Mouse (Mus musculus): ENCODE measurements around the gene Flnb.

Gene Flnb

DNA sequence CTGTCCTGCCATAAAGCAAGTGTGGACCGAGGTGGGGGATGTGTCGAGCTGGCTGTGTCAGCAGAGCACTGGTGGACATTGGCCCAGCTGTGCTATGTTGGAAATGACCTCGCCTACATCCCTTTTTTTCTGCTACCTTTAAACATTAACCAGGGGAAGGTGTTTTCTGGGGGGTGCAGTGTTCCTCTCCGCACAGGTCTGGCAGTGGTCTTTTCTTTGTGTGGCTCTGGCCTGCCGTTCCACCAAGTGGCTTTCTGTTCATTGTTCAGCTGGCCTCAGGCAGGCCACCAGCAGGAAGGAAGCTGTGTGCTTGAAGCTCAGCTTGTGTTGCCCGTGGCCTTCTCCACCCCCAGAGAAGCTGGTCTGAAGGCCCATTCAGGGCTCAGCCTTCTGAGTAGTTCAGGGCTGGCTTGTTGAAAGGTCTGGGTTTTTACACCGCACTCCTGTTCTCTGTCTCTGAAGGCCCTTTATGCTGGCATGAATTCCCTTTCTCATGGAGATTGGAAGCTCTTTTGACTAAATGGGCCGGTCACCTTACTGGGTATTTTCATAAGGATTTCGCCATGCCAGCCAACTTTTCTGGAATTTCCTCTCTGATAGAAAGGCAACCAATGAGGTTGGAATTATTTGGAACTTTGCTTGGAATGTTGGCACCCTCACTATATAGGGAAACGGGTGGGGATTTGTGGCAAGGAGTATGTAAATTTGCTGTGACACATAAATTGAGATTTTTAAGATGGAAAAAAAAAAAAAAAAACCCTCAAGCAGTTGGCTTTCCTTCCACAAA lies 8.6 kb downstream of the Flnb start:
- DNase-seq (ENCODE audit: low spot score): no peak

- DNase-seq (ENCODE audit: low spot score): no peak
Measured at GRCm38 (mm10) chr14:7829181-7829580, 11.4 kb downstream of the Flnb start.

- no peak for DNase-seq (ENCODE audit: low spot score)
Measured at GRCm38 (mm10) chr14:7831770-7832439, 14.1 kb downstream of the Flnb start.

- DNase-seq (ENCODE audit: low spot score): no peak
Measured at GRCm38 (mm10) chr14:7832440-7832783, 14.7 kb downstream of the Flnb start.

GRCm38 (mm10) chr14:7833458-7833857 lies 15.7 kb downstream of the Flnb start:
- DNase-seq (ENCODE audit: low spot score): no peak

DNA sequence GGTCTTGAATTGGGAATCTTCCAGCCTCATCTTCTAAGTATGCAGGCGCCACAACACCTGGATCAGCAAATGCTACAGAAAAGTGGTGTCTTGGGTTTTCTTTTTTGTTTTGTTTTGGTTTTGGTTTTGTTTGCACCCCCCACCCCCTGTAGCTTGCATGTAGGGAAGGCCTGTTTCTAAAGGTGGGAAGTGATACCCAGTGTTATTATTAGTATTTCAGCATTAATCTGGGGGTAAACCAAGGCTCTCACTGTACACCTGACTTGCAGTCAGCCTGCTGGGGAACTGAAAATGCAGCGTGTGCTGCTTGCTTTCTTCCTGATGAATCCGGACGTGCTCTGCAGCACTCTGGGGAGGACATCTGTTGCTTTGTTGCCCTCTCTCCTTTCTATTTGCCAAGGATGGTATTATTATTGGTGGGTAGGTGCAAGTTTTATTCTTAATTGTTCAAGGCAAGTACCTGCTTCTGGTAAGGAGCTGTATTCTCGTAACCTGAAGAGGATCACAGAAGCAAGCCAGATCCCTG lies 20.9 kb downstream of the Flnb start:
- DNase-seq (ENCODE audit: low spot score): no peak

DNA sequence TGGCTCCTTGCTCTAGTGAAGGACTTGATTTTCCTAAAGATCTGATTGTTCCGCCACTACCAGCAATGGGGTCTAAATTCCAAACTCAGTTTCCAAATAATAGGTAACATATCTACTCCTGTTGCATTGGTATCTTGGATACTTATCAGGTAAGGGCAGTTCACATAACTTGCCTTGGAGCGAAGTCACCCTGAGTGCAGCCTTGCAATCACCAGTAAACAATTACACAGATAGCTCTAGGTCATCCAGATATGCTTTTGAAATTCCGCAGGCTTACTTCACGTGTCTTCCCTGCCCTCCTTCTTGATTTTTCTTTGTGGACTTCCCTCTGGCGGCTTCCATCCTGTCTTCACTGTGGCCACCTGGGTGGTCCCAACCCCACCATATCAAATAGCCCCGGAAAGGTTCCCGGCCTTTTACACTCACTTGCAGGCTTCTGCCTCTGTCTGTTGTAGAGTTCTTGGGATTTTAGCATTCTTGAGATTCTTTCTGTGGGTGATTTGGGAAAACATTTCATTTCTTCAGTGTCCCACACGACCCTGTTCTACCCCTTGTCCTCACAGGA lies 22.3 kb downstream of the Flnb start:
- DNase-seq (ENCODE audit: low spot score): no peak

DNA sequence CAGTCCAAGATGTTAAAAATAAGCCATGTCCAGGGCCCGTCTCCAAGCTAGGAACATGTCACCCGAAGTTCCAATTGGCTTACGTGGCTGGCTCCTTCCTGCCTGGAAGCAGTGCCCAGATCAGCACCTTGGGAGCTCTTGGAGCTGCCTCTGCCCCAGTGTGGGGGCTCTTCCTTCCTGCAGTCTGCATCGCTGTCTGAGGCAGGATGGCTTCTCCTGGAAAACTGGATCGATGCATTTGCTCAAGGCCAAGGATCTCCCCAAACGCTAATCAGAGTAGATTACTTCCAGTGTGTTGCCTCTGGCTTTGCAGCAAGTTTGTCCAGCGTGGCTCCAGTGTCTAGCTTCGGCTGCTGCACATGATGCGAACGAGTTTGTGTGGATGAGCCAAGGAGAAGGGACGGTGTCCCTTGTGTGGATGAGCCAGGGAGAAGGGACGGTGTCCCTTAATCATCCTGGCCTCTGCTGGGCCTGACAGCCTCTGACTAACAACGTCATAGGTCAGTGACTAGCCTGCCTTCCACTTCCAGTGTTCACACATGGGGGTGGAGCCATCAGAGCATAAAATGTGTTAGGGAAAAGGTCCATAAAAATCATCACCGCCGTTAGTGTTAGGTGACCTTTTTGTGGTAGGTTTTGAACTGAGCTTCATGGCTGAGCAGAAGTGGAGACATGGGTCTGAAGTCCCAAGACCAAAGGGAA lies 25.0 kb downstream of the Flnb start:
- no peak for DNase-seq (ENCODE audit: low spot score)

- no peak for DNase-seq (ENCODE audit: low spot score)
Measured at GRCm38 (mm10) chr14:7846696-7847095, 28.9 kb downstream of the Flnb start.

- no peak for DNase-seq (ENCODE audit: low spot score)
Measured at GRCm38 (mm10) chr14:7847746-7848232, 30.0 kb downstream of the Flnb start.

- DNase-seq (ENCODE audit: low spot score): no peak
Measured at GRCm38 (mm10) chr14:7850913-7851312, 33.2 kb downstream of the Flnb start.

DNA sequence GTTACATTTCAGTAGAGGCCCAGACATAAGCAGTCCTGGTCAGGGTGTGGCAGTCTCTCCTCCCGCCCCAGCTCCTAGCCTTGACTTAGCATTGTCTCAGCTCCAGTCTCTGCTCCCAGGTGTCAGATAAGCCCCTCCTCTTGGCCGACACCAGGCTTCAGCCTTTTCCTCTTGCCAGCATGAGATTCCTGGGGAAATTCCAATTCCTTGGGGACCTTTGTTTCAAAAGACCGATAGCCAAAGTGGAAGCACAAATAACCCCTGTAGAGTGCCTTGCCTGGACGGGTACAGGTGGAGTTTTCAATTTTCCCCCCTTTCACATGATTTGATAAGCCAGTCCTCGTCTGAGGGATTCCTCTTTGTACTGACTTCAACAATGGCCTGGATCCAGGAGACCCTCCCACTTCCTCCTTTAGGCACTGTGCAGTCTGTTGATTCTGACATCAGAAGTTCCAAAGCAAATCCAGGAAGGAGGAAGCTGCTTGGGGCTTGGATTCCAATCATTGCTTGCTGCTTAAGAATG lies 33.8 kb downstream of the Flnb start:
- no peak for DNase-seq (ENCODE audit: low spot score)

DNA sequence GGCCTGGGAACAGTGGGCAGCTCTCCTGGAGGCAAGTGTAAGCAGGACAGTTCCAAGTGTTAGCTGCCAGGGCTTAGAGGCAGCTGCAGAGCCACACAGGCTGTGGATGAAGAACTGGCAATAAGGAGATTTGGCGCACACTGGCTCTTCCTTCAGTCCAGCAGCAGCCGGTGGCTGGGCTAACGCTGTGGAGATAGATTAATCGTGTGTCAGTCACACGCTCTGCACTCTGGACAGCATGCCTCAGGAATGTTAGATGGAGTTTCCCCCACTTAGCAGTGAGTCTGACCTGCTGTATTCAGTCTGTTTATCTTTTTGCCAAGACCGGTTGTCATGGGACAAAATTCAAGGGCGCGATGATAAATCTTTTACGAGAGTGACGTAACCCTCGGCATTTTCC lies 35.9 kb downstream of the Flnb start:
- DNase-seq (ENCODE audit: low spot score): no peak

GRCm38 (mm10) chr14:7854366-7854765 lies 36.6 kb downstream of the Flnb start:
- DNase-seq (ENCODE audit: low spot score): no peak

DNA sequence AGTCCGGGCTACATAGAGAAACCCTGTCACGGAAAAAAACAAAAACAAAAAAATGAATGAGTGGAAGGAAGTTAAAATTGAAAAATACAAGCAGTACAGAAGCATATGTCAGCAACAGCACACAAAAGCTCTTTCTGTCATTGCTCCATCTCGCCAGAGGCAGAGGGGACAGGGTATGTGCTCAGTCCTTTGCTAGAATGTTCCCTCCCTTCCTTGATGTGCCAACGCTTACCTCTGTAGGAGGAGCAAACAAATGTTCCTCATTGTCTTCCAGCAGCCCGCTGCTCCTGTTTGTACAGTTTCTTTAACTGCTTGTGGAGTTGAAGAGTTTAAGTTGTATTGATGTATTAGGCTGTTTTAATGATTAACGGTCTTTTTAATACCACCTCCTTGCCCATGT lies 37.3 kb downstream of the Flnb start:
- no peak for DNase-seq (ENCODE audit: low spot score)

- no peak for DNase-seq (ENCODE audit: low spot score)
Measured at GRCm38 (mm10) chr14:7855501-7855900, 37.7 kb downstream of the Flnb start.

DNA sequence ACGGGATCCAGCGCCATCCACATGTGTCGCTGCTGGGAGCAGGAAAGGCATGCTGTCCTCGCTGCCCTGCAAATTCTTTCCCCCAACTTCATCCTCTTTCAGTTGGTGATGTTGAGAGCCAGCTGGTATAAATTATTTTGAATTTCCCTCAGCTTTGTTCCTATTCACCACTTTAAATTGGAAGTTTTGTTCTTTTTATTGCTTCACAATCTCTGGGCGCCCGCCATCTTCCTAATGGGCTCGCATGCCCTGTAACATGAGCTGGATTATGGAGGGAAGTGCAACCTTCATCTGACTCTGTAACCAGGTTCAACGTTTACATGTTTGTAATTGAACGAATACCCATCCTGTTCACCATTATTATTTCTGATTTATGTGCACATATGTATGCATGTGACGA lies 38.6 kb downstream of the Flnb start:
- DNase-seq (ENCODE audit: low spot score): no peak

- no peak for DNase-seq (ENCODE audit: low spot score)
Measured at GRCm38 (mm10) chr14:7857835-7858234, 40.1 kb downstream of the Flnb start.

DNA sequence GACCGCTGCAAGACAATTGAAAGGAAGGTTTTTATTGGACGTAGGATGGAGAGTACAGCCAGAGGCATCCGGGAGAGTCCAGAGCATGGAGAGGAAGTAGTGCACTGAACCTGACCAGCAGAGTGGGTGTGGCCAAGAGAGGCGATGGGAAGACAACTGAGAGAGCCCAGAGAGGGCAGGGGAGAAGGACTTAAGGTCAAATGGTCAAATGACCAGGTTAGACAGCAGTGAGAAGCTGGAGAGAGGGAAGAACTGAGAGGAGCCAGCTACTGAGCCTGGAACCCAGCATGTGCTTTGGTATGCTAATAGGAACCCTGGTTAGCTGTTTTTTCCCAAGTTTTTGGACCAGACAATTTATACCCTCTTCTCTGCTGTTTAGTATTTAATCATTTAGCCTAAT lies 40.7 kb downstream of the Flnb start:
- no peak for DNase-seq (ENCODE audit: low spot score)

DNA sequence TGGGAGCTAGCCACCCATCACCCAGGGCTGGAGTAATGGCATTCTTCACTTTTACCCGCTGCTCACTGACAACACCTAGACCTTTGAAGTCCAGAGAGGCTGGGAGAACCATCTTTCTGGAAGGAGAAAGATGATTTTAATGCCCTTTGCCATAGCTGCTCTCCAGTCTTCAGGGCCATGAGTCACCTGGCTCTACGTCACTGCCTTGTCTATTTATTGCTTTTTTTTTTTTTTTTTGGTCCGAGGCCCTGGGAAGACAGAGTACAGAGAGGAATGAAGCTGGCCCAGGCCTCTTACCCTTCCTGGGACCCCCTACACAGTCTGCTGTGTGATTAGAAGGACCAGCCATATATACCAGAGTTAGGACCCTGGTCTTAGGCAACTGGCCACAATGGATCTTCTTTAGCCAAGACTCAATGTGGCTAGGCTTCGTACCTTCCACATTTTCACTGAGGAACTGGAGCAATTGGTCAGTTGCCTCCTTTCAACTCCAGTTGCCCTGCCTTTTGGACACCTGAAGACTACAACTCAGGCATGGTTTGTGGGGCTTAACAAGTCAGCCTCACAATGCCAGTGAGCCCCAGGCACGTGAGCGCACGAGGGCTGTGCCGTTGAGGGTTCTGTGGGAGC lies 42.9 kb downstream of the Flnb start:
- DNase-seq (ENCODE audit: low spot score): no peak

DNA sequence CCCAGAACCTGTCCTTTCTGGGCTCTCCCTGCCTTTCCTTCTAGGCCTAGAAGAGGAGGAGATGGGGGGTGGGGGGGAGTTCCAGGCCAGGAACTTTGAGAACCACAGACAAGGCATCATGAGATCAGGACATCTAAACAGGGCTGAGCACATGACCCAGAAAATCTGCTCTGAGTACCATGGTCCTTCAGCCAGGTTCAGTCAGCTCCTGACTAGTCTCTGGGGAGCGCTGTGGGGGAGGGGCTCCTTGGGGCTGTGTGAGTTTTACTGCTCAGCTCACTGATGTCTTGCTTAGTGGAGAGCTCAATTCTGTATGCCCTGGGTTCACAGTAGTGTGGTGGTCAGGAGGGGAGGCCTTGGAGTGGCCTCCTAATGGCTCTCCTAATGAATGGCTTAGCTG lies 43.5 kb downstream of the Flnb start:
- DNase-seq (ENCODE audit: low spot score): no peak

DNA sequence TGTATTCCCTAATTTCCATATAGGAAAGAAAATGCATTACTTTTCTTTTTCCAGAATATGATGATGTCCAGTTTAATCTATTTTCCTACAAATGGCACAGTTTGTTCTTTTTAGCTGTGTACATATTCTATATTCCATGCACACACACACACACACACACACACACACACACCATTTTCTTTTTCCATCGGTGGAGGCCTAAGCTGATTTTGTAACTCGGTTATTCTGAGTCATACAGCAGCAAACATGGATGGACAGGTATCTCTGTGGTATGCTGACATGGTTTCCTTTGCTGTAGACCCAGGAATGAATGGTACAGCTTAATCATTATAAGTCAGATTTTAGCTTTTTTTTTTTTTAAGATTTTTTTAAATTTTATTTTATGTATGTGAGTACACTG lies 44.5 kb downstream of the Flnb start:
- DNase-seq (ENCODE audit: low spot score): no peak
